Mouse (Mus musculus) kidney, adult 2 months (tissue): ENCODE data around the gene Myl4. TPM values are rescaled to one million over a fixed set of nuclear protein-coding genes. Genes with fewer than 3 reads are reported as not detected.

ENCODE experiments used
- DNase-seq: peaks from one replicate; pipeline ENCODE4 v3.0.0; 2021
- H3K27ac ChIP-seq: fragments of 200-500 bp; 2 replicates; pipeline ENCODE4 v1.5.1; 2012; ENCODE audit warnings: low read depth, low read length, control low read depth, inconsistent platforms; ENCODE audit not compliant: insufficient read depth
- H3K27me3 ChIP-seq: fragments of 200-500 bp; replicated peaks from 2 replicates; pipeline ENCODE4 v1.6.1; 2012; ENCODE audit warnings: mild to moderate bottlenecking, moderate library complexity, low read length, inconsistent platforms; ENCODE audit not compliant: control insufficient read depth, insufficient read depth
- H3K36me3 ChIP-seq: fragments of 200-500 bp; 2 replicates; pipeline ENCODE4 v1.6.1; 2012; ENCODE audit warnings: mild to moderate bottlenecking, moderate library complexity, low read length, inconsistent platforms; ENCODE audit not compliant: control insufficient read depth, insufficient read depth
- H3K4me1 ChIP-seq: fragments of 200-500 bp; 2 replicates; pipeline ENCODE4 v1.6.1; 2011; ENCODE audit warnings: low read length; ENCODE audit not compliant: control insufficient read depth, insufficient read depth
- H3K4me3 ChIP-seq: fragments of 200-500 bp; 2 replicates; pipeline ENCODE4 v1.5.1; 2011; ENCODE audit warnings: mild to moderate bottlenecking, low read depth, low read length, control low read depth; ENCODE audit not compliant: insufficient read depth
- CTCF ChIP-seq: fragments of 200-500 bp; conservative IDR thresholded peaks from 2 replicates; pipeline ENCODE4 v1.5.1; 2011; ENCODE audit warnings: low read depth, mild to moderate bottlenecking, control low read depth, low read length, moderate library complexity, mixed read lengths; ENCODE audit not compliant: insufficient read depth, insufficient read length
- POLR2A ChIP-seq: fragments of 200-500 bp; IDR thresholded peaks from one replicate; pipeline ENCODE4 v1.6.1; 2011; ENCODE audit warnings: low read depth, low read length, control low read depth
- WGBS: fragments of 180-500 bp; shearing (Covaris S2); methylation state at CpG from one replicate; pipeline ENCODE4 v1.1.7; 2018; 5-methylcytosine and 5-hydroxymethylcytosine counted together
- polyA plus RNA-seq: library from polyadenylated mRNA; depleted of rRNA; stranded (reverse); fragments of >200 nt; gene quantifications from 2 replicates; pipeline ENCODE4 v1.2.3, GENCODE M21; 2012

The Myl4 gene
- polyA plus RNA-seq, 1 experiment: 2.0 TPM

- no peaks in the 10 kb centered on the region for H3K27me3 ChIP-seq
- DNase-seq: peak; percentile 24
- no peaks in the 10 kb centered on the region for H3K36me3 ChIP-seq
- WGBS: 16% methylated on average over 18 of the region's 18 CpGs
- no peak overlapping the region for H3K27ac ChIP-seq
- H3K4me3 ChIP-seq: no peak overlapping the region; the same call in 1 of the 2 replicates
- TF ChIP-seq CTCF (no peak), POLR2A (no peak)
- H3K4me1 ChIP-seq: no peaks in the 10 kb centered on the region; the same call in 1 of the 2 replicates
Observed at GRCm38 (mm10) chr11:104581446-104582307, 31.2 kb downstream of the Myl4 start.

DNA sequence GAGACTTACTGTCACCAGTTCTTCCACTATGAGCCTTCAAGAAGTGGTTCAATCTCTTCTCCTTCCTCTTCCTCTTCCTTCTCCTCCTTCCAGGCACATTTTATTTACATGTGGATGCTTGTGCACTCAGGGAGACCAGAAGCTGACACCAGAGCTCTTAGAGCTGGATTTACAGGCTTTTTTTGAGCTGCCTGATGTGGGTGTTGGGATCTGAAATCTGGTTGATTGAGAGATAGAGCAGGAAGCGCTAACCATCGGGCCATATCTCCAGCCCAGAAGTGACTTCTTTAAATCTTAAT, 31.8 kb downstream of the Myl4 start:
- H3K4me3 ChIP-seq: no peak overlapping the region
- 78% methylated on average over 2 of the region's 2 CpGs for WGBS
- H3K36me3 ChIP-seq: no peaks in the 10 kb centered on the region
- H3K4me1 ChIP-seq: no peaks in the 10 kb centered on the region; the same call in 1 of the 2 replicates
- no peaks in the 10 kb centered on the region for H3K27me3 ChIP-seq
- no peak for DNase-seq
- no peak for TF ChIP-seq POLR2A
- TF ChIP-seq CTCF: no peak
- H3K27ac ChIP-seq: no peak overlapping the region

DNA sequence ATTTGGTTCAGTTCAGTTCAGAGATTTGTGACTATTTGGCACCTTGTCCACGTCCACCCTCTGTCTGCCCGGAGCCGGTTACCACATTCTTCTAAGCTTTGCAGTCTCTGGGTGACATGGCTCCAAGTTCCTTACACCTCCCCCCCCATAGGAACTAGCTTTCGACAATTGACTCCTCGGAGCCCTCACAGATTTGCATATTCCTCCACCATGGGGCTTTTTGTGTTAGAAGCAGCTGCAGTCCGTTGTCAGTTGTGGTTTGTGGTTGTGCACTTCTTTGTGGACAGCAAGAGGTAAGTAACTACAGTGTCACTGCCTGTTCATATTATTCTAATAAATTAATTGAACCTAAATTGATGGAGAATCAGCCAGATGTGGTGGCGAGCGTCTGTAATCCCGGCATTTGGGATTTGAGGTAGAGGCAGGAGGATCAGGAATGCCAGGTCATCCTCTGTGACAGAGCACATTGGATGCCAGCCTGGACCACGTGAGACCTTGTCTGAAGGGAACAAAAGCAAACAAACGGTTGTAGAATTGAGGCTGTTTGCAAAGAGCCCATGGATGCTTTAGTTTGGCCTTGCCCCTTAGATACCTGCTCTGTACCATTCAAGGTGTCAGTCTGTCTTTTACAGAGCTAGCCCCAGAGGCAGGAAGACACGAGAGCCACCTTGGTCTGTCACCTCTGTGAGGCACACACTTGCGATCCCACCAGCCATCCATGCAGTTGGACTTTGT, 32.3 kb downstream of the Myl4 start:
- no peaks in the 10 kb centered on the region; the same call in 1 of the 2 replicates for H3K4me1 ChIP-seq
- TF ChIP-seq CTCF: no peak
- TF ChIP-seq POLR2A: no peak
- H3K27ac ChIP-seq: no peak overlapping the region
- no peaks in the 10 kb centered on the region for H3K36me3 ChIP-seq
- no peak for DNase-seq
- H3K4me3 ChIP-seq: no peak overlapping the region
- H3K27me3 ChIP-seq: no peaks in the 10 kb centered on the region
- WGBS: 74% methylated on average over 13 of the region's 13 CpGs

DNA sequence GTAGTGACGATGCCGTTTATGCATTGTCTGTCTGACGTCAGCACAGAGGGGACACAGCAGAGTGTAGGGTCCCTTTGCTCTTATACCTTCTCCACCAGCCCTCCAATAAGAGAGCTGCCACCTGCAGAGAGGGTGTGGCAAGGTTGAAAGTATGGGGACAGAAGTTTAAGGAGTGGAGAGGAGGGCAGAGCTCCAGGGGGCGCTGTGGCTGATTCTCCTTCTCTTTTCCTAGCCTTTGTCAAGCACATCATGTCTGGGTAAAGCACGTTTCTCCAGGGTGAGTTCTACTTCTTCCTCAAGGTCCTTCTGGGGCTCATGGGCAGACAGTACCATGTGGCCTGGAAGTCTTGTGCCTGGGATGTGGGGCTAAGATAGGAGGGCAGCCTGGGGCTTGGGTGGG, 35.0 kb downstream of the Myl4 start:
- Histone ChIP-seq H3K36me3 (no peaks in the 10 kb centered on the region), H3K27ac (no peak overlapping the region), H3K27me3 (no peaks in the 10 kb centered on the region), H3K4me3 (no peak overlapping the region), H3K4me1 (no peaks in the 10 kb centered on the region; the same call in 1 of the 2 replicates)
- no peak for TF ChIP-seq POLR2A
- TF ChIP-seq CTCF: no peak
- no peak for DNase-seq
- 86% methylated on average over 5 of the region's 5 CpGs for WGBS

DNA sequence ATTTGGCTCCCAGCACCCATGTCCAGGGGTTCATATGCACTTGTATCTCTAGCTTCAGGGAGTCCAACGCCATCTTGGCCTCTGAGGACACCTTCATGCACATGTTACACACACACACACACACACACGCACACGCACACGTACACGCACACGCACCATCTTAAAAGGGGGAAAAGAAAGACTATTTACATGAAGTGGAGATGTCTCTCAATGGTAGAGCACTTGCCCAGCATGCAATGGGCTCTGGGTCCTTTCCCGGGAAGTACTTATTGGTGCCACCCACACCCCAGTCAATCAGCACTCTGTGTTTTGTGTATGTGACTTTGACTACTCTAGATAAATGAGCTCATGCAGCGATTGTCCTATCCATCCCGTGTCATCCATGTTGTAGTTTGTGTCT, 37.4 kb downstream of the Myl4 start:
- no peak for TF ChIP-seq POLR2A
- TF ChIP-seq CTCF: no peak
- no peak for DNase-seq
- Histone ChIP-seq H3K36me3 (no peaks in the 10 kb centered on the region), H3K4me3 (no peak overlapping the region), H3K27me3 (no peaks in the 10 kb centered on the region), H3K4me1 (no peaks in the 10 kb centered on the region), H3K27ac (no peak overlapping the region)
- WGBS: 95% methylated on average over 9 of the region's 9 CpGs

DNA sequence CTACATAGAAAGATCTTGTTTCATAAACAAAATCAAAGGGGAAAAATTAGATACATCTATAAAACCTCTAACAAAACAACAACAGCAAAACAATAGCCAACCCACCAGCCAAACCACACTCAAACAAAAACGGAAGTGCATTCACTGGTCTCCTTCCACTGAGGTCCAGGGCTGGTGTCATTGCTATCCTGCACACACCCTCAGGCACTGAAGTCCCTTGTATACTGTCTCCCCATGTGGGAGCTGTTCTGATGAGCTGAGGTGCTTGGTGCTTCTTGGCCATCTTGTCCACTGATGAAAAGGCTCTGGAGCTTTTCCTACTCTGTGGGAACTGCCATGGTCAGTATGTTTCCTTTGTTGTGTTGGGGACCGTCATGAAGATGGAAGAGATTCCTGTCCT, 38.0 kb downstream of the Myl4 start:
- Histone ChIP-seq H3K36me3 (no peaks in the 10 kb centered on the region), H3K4me3 (no peak overlapping the region), H3K27ac (no peak overlapping the region), H3K27me3 (no peaks in the 10 kb centered on the region), H3K4me1 (no peaks in the 10 kb centered on the region)
- no peak for DNase-seq
- TF ChIP-seq POLR2A (no peak), CTCF (no peak)
- 95% methylated on average over 2 of the region's 2 CpGs for WGBS

GRCm38 (mm10) chr11:104589570-104589969, 39.1 kb downstream of the Myl4 start:
- TF ChIP-seq POLR2A: no peak
- no peak for TF ChIP-seq CTCF
- no peak overlapping the region for H3K27ac ChIP-seq
- H3K4me3 ChIP-seq: no peak overlapping the region
- no peaks in the 10 kb centered on the region for H3K27me3 ChIP-seq
- H3K4me1 ChIP-seq: no peaks in the 10 kb centered on the region
- DNase-seq: no peak
- 58% methylated on average over 1 of the region's 1 CpGs for WGBS
- no peaks in the 10 kb centered on the region for H3K36me3 ChIP-seq
